Mouse (Mus musculus): ENCODE measurements around the gene Xpo6. TPM values are rescaled to one million over a fixed set of nuclear protein-coding genes. Genes with fewer than 3 reads are reported as not detected.

The Xpo6 gene
- polyA plus RNA-seq, 1 experiment from 2014 or later = 51.0 TPM

DNA sequence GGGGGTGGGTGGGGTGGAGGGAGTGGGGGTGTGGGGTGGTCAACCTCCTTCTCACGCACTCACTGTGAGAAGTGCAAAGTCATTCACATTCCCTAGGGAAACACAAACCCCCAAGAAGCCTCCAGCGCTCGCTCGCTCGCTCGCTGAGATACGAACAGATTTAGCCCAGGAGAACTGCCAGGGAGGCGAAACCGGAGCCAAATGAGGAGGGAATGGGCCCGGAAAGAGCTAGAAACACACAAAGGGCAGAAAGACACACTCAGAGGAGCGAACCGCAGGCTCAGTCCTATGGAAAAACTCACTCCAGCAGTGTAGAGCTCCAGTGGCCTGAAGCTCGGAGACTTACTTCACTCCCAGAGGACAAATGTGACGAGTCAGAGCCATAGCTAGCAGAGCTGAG is 133.5 kb downstream of the Xpo6 start:
- H3K4me3 ChIP-seq (ENCODE audit: low read depth, low read length) = no peak overlapping the region
- 64% methylated on average over 14 of the region's 14 CpGs for WGBS
- peaks cover 10% of the 10 kb centered on the region for H3K4me1 ChIP-seq (ENCODE audit: control insufficient read depth, insufficient read depth, low read length)
- no peak for ATAC-seq
- H3K9ac ChIP-seq (ENCODE audit: low read depth, low read length) = no peak overlapping the region
- H3K36me3 ChIP-seq (ENCODE audit: control insufficient read depth, insufficient read depth, low read length) = no peaks in the 10 kb centered on the region
- no peak overlapping the region for H3K4me2 ChIP-seq (ENCODE audit: low read length)
- no peaks in the 10 kb centered on the region for H3K27me3 ChIP-seq (ENCODE audit: control insufficient read depth, insufficient read depth, low read depth, low read length)
- no peak overlapping the region for H3K27ac ChIP-seq (ENCODE audit: low read length)
- H3K9me3 ChIP-seq (replicated peaks; ENCODE audit: control insufficient read depth, low read length, poor library complexity, severe bottlenecking) = peaks cover 6% of the 10 kb centered on the region; the same call in 1 of the 2 replicates

DNA sequence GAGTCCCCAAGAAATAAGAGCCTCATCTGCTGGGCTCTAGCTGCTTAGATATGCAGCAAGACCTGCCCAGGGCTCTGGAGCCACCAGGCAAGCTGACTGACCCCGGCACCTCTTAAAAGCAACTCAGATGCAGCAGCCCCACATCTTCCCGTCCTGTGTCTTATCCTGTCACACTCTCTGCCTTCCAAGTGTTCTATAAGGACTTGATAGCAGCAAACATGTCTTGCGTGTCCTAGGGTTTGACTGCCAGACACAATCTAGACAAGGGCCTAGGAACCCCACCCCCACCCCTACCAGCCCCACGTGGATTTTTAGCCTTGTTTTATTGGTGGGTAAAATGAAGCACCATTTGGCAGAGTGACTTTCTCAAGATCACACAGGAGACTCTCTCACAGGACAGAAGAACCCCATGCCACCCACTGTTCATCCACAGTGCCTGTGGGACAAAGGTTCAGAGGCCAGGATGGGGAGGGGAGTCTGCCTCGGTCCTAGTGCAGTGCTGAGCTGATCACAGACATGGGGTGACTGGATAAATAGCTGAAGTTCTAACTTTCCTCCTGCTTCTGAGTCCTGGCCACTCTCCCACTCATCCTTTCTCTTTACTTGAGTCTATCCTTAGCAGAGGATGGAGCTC is 134.9 kb downstream of the Xpo6 start:
- Histone ChIP-seq H3K4me1 (ENCODE audit: control insufficient read depth, insufficient read depth, low read length) (peaks cover 12% of the 10 kb centered on the region), H3K9me3 (replicated peaks; ENCODE audit: control insufficient read depth, low read length, poor library complexity, severe bottlenecking) (peaks cover 6% of the 10 kb centered on the region; the same call in 1 of the 2 replicates), H3K27ac (ENCODE audit: low read length) (no peak overlapping the region), H3K9ac (ENCODE audit: low read depth, low read length) (no peak overlapping the region), H3K27me3 (ENCODE audit: control insufficient read depth, insufficient read depth, low read depth, low read length) (no peaks in the 10 kb centered on the region), H3K36me3 (ENCODE audit: control insufficient read depth, insufficient read depth, low read length) (no peaks in the 10 kb centered on the region), H3K4me3 (ENCODE audit: low read depth, low read length) (no peak overlapping the region), H3K4me2 (ENCODE audit: low read length) (no peak overlapping the region)
- 74% methylated on average over 5 of the region's 5 CpGs for WGBS
- ATAC-seq = no peak

DNA sequence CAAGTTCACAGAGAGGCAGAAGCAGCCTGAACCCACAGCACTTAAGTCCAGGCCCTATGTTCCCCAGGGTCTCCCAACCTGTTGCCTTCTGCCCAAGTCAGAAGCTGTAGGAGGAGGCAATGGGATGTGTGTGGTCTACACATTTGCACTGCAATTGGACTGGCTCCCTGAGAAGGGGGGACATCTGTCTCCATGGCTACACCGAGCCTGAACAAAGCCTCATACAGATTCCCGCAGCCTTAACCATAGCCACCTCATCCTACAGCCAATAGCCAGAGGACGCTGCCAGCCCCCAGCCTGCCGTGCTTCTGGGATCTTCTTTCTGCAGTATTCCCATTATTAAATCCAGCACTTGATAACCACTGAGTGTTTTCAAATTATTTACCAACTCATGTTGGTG is 138.1 kb downstream of the Xpo6 start:
- no peak overlapping the region for H3K4me2 ChIP-seq (ENCODE audit: low read length)
- no peak overlapping the region for H3K27ac ChIP-seq (ENCODE audit: low read length)
- peak; percentile 60; the same call in 1 of the 2 replicates for ATAC-seq
- peaks cover 19% of the 10 kb centered on the region for H3K4me1 ChIP-seq (ENCODE audit: control insufficient read depth, insufficient read depth, low read length)
- H3K9ac ChIP-seq (ENCODE audit: low read depth, low read length) = no peak overlapping the region
- no peaks in the 10 kb centered on the region for H3K27me3 ChIP-seq (ENCODE audit: control insufficient read depth, insufficient read depth, low read depth, low read length)
- 0 out of 2 replicates have a peak, but pooled peaks cover 2% of the 10 kb centered on the region for H3K9me3 ChIP-seq (replicated peaks; ENCODE audit: control insufficient read depth, low read length, poor library complexity, severe bottlenecking)
- H3K36me3 ChIP-seq (ENCODE audit: control insufficient read depth, insufficient read depth, low read length) = no peaks in the 10 kb centered on the region
- no peak overlapping the region for H3K4me3 ChIP-seq (ENCODE audit: low read depth, low read length)
- WGBS = 25% methylated on average over 4 of the region's 4 CpGs

DNA sequence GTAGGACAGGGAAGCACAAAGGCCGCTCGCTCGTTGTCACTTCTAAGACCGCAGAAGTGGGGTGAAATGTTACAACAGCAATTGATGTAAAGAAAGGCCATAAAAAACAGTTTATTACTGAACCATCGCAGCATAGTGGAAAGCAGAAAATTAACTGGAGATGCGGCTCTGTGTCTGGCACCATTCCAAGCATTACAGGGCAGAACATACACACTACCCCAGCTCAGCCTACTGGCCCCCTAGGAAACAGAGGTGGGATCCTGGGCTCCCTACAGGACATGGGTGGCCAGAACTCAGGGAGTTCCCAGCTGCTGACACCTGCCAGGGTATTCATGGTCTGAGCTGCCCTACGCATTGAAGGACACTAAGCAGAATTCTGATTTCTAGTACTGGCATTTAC is 141.4 kb downstream of the Xpo6 start:
- Histone ChIP-seq H3K4me1 (ENCODE audit: control insufficient read depth, insufficient read depth, low read length) (peaks cover 30% of the 10 kb centered on the region), H3K27me3 (ENCODE audit: control insufficient read depth, insufficient read depth, low read depth, low read length) (no peaks in the 10 kb centered on the region), H3K4me2 (ENCODE audit: low read length) (no peak overlapping the region), H3K4me3 (ENCODE audit: low read depth, low read length) (no peak overlapping the region), H3K36me3 (ENCODE audit: control insufficient read depth, insufficient read depth, low read length) (no peaks in the 10 kb centered on the region), H3K9me3 (replicated peaks; ENCODE audit: control insufficient read depth, low read length, poor library complexity, severe bottlenecking) (no peaks in the 10 kb centered on the region), H3K9ac (ENCODE audit: low read depth, low read length) (no peak overlapping the region), H3K27ac (ENCODE audit: low read length) (no peak overlapping the region)
- 32% methylated on average over 7 of the region's 7 CpGs for WGBS
- no peak for ATAC-seq

- H3K4me3 ChIP-seq (ENCODE audit: low read depth, low read length) = no peak overlapping the region
- no peak overlapping the region for H3K9ac ChIP-seq (ENCODE audit: low read depth, low read length)
- peaks cover 26% of the 10 kb centered on the region for H3K4me1 ChIP-seq (ENCODE audit: control insufficient read depth, insufficient read depth, low read length)
- WGBS = 80% methylated on average over 10 of the region's 10 CpGs
- H3K9me3 ChIP-seq (replicated peaks; ENCODE audit: control insufficient read depth, low read length, poor library complexity, severe bottlenecking) = no peaks in the 10 kb centered on the region
- no peak overlapping the region for H3K4me2 ChIP-seq (ENCODE audit: low read length)
- H3K27ac ChIP-seq (ENCODE audit: low read length) = no peak overlapping the region
- H3K27me3 ChIP-seq (ENCODE audit: control insufficient read depth, insufficient read depth, low read depth, low read length) = no peaks in the 10 kb centered on the region
- H3K36me3 ChIP-seq (ENCODE audit: control insufficient read depth, insufficient read depth, low read length) = no peaks in the 10 kb centered on the region
- ATAC-seq = no peak
Observed at GRCm38 (mm10) chr7:126057332-126057914, 142.9 kb downstream of the Xpo6 start.

DNA sequence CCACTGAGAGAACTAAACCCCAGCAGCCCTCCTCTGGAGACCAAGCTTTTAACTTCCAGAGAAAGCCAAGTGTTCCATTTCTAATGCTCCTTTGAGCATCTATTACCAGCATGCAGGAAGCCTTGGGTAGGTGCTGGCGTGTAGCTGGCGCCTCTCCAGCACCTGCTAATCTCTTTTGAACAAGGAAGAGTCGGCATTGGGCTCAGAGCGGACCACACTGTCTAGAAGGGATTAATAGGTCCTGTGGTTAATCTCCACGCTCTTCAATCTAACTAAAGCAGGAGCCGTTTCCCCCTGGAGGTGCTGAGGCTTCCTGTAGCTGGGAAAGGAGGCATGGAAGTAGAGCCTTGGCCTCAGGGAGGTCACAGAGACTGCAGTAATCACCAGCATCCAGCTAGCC is 145.7 kb downstream of the Xpo6 start:
- Histone ChIP-seq H3K27me3 (ENCODE audit: control insufficient read depth, insufficient read depth, low read depth, low read length) (no peaks in the 10 kb centered on the region), H3K9me3 (replicated peaks; ENCODE audit: control insufficient read depth, low read length, poor library complexity, severe bottlenecking) (no peaks in the 10 kb centered on the region), H3K4me2 (ENCODE audit: low read length) (no peak overlapping the region), H3K9ac (ENCODE audit: low read depth, low read length) (no peak overlapping the region), H3K27ac (ENCODE audit: low read length) (no peak overlapping the region), H3K36me3 (ENCODE audit: control insufficient read depth, insufficient read depth, low read length) (no peaks in the 10 kb centered on the region), H3K4me1 (ENCODE audit: control insufficient read depth, insufficient read depth, low read length) (peaks cover 19% of the 10 kb centered on the region), H3K4me3 (ENCODE audit: low read depth, low read length) (no peak overlapping the region)
- WGBS = 14% methylated on average over 6 of the region's 6 CpGs
- peak; percentile 43; the same call in 1 of the 2 replicates for ATAC-seq

DNA sequence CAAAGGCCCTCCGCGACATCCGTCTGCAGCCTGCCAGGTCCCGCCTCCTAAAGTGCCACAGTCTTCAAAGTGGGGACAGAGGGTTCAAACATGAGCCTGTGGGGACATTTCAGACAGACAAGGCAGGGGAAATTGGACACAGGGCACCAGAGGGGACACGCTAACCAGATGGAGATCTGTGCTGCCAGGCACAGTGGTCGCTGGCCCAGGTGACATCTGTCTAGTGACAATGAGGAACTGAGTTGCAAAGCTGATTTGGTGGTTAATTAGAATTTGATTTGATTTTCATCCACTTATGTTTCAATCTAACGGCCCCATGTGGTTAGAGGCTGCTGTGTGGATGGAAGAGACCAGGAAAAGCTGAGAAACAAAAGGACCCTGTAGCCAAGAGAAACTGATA is 146.7 kb downstream of the Xpo6 start:
- H3K9ac ChIP-seq (ENCODE audit: low read depth, low read length) = no peak overlapping the region
- H3K36me3 ChIP-seq (ENCODE audit: control insufficient read depth, insufficient read depth, low read length) = no peaks in the 10 kb centered on the region
- H3K4me2 ChIP-seq (ENCODE audit: low read length) = no peak overlapping the region
- WGBS = 71% methylated on average over 7 of the region's 7 CpGs
- no peak overlapping the region for H3K27ac ChIP-seq (ENCODE audit: low read length)
- no peak for ATAC-seq
- no peaks in the 10 kb centered on the region for H3K9me3 ChIP-seq (replicated peaks; ENCODE audit: control insufficient read depth, low read length, poor library complexity, severe bottlenecking)
- H3K27me3 ChIP-seq (ENCODE audit: control insufficient read depth, insufficient read depth, low read depth, low read length) = no peaks in the 10 kb centered on the region
- H3K4me1 ChIP-seq (ENCODE audit: control insufficient read depth, insufficient read depth, low read length) = peaks cover 15% of the 10 kb centered on the region
- no peak overlapping the region for H3K4me3 ChIP-seq (ENCODE audit: low read depth, low read length)

DNA sequence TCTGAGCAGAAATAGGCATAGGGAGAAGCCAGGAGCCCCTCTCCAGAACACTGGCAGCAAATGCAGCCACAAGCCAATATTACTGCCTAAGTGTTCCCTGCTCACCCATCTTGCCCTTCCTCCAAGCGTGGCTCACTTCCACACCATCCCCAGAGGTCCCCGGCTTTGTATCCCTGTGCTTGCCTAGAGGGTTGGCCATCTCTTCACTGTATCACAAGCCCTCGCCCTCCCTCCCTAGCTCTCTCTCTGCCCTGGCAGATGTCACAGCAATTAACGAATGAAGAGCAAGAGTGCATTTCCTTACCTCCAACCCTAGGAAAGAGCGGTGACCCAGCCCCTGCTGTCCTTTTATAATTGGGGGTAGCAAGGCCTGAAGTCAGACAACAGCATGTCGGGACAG is 148.4 kb downstream of the Xpo6 start:
- no peak overlapping the region for H3K9ac ChIP-seq (ENCODE audit: low read depth, low read length)
- H3K4me2 ChIP-seq (ENCODE audit: low read length) = no peak overlapping the region
- H3K4me3 ChIP-seq (ENCODE audit: low read depth, low read length) = no peak overlapping the region
- no peaks in the 10 kb centered on the region for H3K36me3 ChIP-seq (ENCODE audit: control insufficient read depth, insufficient read depth, low read length)
- no peaks in the 10 kb centered on the region for H3K27me3 ChIP-seq (ENCODE audit: control insufficient read depth, insufficient read depth, low read depth, low read length)
- no peaks in the 10 kb centered on the region for H3K9me3 ChIP-seq (replicated peaks; ENCODE audit: control insufficient read depth, low read length, poor library complexity, severe bottlenecking)
- no peak for ATAC-seq
- H3K27ac ChIP-seq (ENCODE audit: low read length) = no peak overlapping the region
- 30% methylated on average over 6 of the region's 6 CpGs for WGBS
- peaks cover 13% of the 10 kb centered on the region for H3K4me1 ChIP-seq (ENCODE audit: control insufficient read depth, insufficient read depth, low read length)

Measured in midbrain, embryonic 16.5 days (tissue).